Mouse (Mus musculus) cerebellum, adult 11-12 months (tissue): ENCODE results near the gene Nog.

Experiments used
- DNase-seq: peaks from one replicate; pipeline ENCODE4 v3.0.0; 2022

Nog gene

DNA sequence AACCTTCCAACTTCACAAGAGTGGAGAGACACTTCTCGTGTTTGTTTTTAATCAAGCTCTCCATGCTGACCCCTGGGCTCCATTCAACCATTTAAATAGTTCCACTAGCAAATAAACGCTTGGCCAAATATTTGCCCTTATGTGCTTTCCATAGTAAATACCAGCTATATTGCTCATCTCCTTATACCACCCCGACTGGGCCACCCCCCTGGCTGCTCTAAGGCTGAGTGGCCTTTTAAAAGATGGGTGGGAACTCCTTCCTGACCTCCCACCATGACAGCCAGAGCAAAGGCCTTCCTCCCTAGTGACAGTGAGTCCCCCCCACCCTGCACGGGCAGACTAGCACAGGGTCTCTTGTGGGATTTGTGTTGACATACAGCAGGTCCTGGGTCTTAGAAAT, 37.1 kb downstream of the Nog start:
- no peak for DNase-seq

DNA sequence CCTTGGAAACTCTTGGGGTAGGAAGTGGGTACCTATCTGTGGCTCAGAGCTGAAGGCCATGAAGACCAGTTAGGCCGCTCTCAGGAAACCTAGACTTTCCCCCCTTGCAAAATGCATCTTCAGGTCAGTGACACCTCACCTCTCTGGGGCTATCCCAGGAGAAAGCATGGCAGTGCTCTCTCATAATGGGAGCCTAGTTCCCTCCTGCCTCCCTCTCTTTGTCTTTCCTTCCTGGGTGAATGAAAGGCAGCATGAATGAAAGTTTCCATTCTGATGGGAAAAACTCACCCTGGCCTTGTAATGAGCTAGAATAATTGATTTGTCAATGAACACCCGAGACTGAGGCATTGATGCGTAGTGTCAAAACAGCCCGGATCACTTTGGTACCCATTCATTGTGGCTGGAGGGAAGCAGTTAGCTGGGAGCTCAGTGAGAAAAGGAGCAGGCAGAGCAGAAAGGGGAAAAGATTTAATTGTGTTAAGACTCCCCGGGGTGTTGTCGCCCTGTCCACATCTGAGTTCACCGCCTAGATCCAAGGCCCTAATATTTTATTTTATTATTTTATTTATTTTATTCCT, 42.7 kb downstream of the Nog start:
- DNase-seq: no peak

GRCm38 (mm10) chr11:89257893-89258292, 44.2 kb downstream of the Nog start:
- no peak for DNase-seq

DNA sequence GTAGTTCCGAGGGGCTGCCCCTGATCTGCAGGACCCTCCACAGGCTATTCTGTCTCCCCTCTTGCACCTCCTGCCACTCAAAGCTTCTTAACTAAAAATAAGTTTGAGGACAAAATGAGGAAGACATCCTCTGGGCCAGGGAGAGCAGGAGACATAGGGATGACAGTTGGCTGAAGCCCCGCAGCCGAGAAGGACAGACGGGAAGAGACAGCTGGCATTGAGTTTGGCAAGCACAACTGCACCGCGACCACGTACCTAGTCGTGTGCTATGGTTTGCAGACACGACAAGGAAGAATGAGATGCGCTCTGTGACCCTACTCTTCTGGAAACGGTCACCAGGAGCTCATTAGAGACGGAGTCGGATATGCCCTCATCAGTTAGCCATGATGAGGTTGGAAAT, 48.2 kb downstream of the Nog start:
- no peak for DNase-seq
